Mouse (Mus musculus) lung, postnatal 0 days (tissue): ENCODE results near the gene Lactb.

Source experiments
- CTCF ChIP-seq: IDR thresholded peaks from 2 replicates; pipeline ENCODE4 v1.5.1; 2016; ENCODE audit warnings: antibody characterized with exemption, mild to moderate bottlenecking
- EP300 ChIP-seq: IDR thresholded peaks from 2 replicates; pipeline ENCODE4 v1.6.1; 2016; ENCODE audit warnings: antibody characterized with exemption, mild to moderate bottlenecking, control low read depth

GRCm38 (mm10) chr9:67003156-67003555 is 27.9 kb upstream of the Lactb start:
- TF ChIP-seq CTCF: no peak
- no peak for TF ChIP-seq EP300
